Mouse (Mus musculus): ENCODE measurements around the gene Slc4a4.

Gene Slc4a4

GRCm38 (mm10) chr5:88999793-89000192, 113.2 kb downstream of the Slc4a4 start:
- no peak for DNase-seq (ENCODE audit: low read depth)

- DNase-seq (ENCODE audit: low read depth), result no peak
Observed at GRCm38 (mm10) chr5:89000598-89000997, 114.0 kb downstream of the Slc4a4 start.

- no peak for DNase-seq (ENCODE audit: low read depth)
Observed at GRCm38 (mm10) chr5:89010116-89010515, 123.5 kb downstream of the Slc4a4 start.

- DNase-seq (ENCODE audit: low read depth), result no peak
Observed at GRCm38 (mm10) chr5:89012456-89012855, 125.8 kb downstream of the Slc4a4 start.

- no peak for DNase-seq (ENCODE audit: low read depth)
Observed at GRCm38 (mm10) chr5:89014782-89015181, 128.2 kb downstream of the Slc4a4 start.

- no peak for DNase-seq (ENCODE audit: low read depth)
Observed at GRCm38 (mm10) chr5:89015878-89016277, 129.3 kb downstream of the Slc4a4 start.

- DNase-seq (ENCODE audit: low read depth), result no peak
Observed at GRCm38 (mm10) chr5:89018537-89018936, 131.9 kb downstream of the Slc4a4 start.

- no peak for DNase-seq (ENCODE audit: low read depth)
Observed at GRCm38 (mm10) chr5:89024413-89024812, 137.8 kb downstream of the Slc4a4 start.

- DNase-seq (ENCODE audit: low read depth), result no peak
Observed at GRCm38 (mm10) chr5:89027518-89028085, 141.0 kb downstream of the Slc4a4 start.

- no peak for DNase-seq (ENCODE audit: low read depth)
Observed at GRCm38 (mm10) chr5:89032647-89033046, 146.0 kb downstream of the Slc4a4 start.

GRCm38 (mm10) chr5:89033256-89033655, 146.6 kb downstream of the Slc4a4 start:
- no peak for DNase-seq (ENCODE audit: low read depth)

GRCm38 (mm10) chr5:89036147-89036546, 149.5 kb downstream of the Slc4a4 start:
- DNase-seq (ENCODE audit: low read depth), result peak; percentile 69

- DNase-seq (ENCODE audit: low read depth), result no peak
Observed at GRCm38 (mm10) chr5:89040814-89041213, 154.2 kb downstream of the Slc4a4 start.

GRCm38 (mm10) chr5:89043846-89044245, 157.2 kb downstream of the Slc4a4 start:
- no peak for DNase-seq (ENCODE audit: low read depth)

GRCm38 (mm10) chr5:89044801-89045200, 158.2 kb downstream of the Slc4a4 start:
- DNase-seq (ENCODE audit: low read depth), result peak; percentile 75

GRCm38 (mm10) chr5:89051577-89051976, 165.0 kb downstream of the Slc4a4 start:
- peak; percentile 64 for DNase-seq (ENCODE audit: low read depth)

GRCm38 (mm10) chr5:89052230-89052629, 165.6 kb downstream of the Slc4a4 start:
- DNase-seq (ENCODE audit: low read depth), result no peak

- no peak for DNase-seq (ENCODE audit: low read depth)
Observed at GRCm38 (mm10) chr5:89055656-89056055, 169.0 kb downstream of the Slc4a4 start.

GRCm38 (mm10) chr5:89056370-89056769, 169.8 kb downstream of the Slc4a4 start:
- no peak for DNase-seq (ENCODE audit: low read depth)

- DNase-seq (ENCODE audit: low read depth), result no peak
Observed at GRCm38 (mm10) chr5:89061097-89061496, 174.5 kb downstream of the Slc4a4 start.

GRCm38 (mm10) chr5:89062286-89062685, 175.7 kb downstream of the Slc4a4 start:
- no peak for DNase-seq (ENCODE audit: low read depth)

GRCm38 (mm10) chr5:89067111-89067510, 180.5 kb downstream of the Slc4a4 start:
- no peak for DNase-seq (ENCODE audit: low read depth)

GRCm38 (mm10) chr5:89068072-89068471, 181.5 kb downstream of the Slc4a4 start:
- DNase-seq (ENCODE audit: low read depth), result no peak

- no peak for DNase-seq (ENCODE audit: low read depth)
Observed at GRCm38 (mm10) chr5:89070051-89070450, 183.4 kb downstream of the Slc4a4 start.

GRCm38 (mm10) chr5:89071957-89072356, 185.3 kb downstream of the Slc4a4 start:
- no peak for DNase-seq (ENCODE audit: low read depth)
